Comparison of ENCODE assay signal across 8 mouse cellular contexts in the genomic region with DNA sequence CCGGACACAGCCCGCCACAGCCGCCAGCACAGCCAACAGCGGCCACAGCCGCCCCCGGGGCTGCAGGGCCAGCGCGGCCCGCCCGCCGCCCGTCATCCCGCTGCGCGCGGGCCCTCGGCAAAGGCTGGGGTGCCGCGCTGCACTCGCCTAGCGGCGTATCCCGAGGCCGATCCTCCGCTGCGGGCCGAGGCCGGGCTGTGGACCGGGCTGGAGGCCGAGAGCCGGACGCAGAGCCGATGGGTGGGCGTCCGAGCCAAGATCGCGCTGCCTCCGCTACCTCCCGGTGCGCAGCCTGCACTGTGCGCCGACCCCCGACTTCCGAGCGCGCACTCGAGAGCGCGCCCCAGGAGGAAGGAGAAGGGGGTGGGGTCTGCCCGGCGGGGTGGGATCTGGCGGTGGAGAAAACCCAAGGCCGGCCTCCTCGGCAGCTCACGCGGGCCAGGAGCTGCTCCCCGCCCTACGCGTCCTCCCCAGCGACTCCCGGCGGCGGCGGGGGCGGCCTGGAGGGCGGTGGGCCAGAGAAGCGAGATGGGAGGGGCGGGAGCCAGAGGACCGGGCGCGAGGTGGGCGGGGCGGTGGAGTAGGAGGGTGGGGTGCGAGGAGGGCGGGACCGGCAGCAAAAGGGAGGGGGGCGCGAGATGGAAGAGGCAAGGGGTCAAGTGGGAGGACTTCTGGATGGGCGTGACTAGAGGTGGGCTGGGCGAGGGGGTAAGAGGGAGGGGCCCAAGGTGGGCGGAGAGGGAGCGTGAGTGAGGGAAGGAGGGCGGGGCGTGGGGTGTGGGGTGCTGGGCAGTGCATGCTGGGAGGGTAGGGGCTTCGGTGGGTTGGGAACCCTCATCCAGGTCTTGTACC. TPM values are rescaled to one million over a fixed set of nuclear protein-coding genes. Genes with fewer than 3 reads are reported as not detected.
A peak's percentile ranks its signal among the peaks of the same experiment; 100 is the strongest.
DNase-seq lines count a peak whose midpoint lies in the region; ATAC-seq lines count a peak whose summit lies in the region.

Gene Lamc1 (minus strand): TSS at position 343 of the 852 bp plus-strand sequence.

- peak within 1 kb of the TSS; percentile 94 for H3K9ac ChIP-seq in intestine, embryonic 16.5 days (ENCODE audit: low read depth, low read length)
- peak within 1 kb of the TSS; percentile 93 for H3K9ac ChIP-seq in midbrain, embryonic 11.5 days (ENCODE audit: low read length)

- under 1% methylated on average over 66 of the region's 85 CpGs for WGBS in intestine, embryonic 16.5 days
- under 1% methylated on average over 80 of the region's 85 CpGs for WGBS in midbrain, embryonic 11.5 days

- intact Hi-C loops in left cerebral cortex, postnatal 4 days (cut with DNase I): no loop called here

- H3K36me3 ChIP-seq in intestine, embryonic 16.5 days (ENCODE audit: control insufficient read depth, insufficient read depth, low read length): no peaks in the 10 kb centered on the region
- H3K36me3 ChIP-seq in midbrain, embryonic 11.5 days (ENCODE audit: control insufficient read depth, insufficient read depth, low read length): no peaks in the 10 kb centered on the region

- peak; percentile 88 for ATAC-seq in intestine, embryonic 16.5 days
- ATAC-seq in midbrain, embryonic 11.5 days (ENCODE audit: low FRiP score): peak; percentile 91
- no peak for ATAC-seq in erythroid progenitor cell, adult 5-6 weeks (replicated peaks; ENCODE audit: low FRiP score, poor library complexity, severe bottlenecking)

- H3K4me1 ChIP-seq in intestine, embryonic 16.5 days (ENCODE audit: control insufficient read depth, insufficient read depth, low read length): peaks cover 11% of the 10 kb centered on the region
- peaks cover 19% of the 10 kb centered on the region for H3K4me1 ChIP-seq in midbrain, embryonic 11.5 days (ENCODE audit: control insufficient read depth, insufficient read depth, low read length)

- H3K9me3 ChIP-seq in intestine, embryonic 16.5 days (ENCODE audit: control insufficient read depth, low read length): no peaks in the 10 kb centered on the region
- no peaks in the 10 kb centered on the region for H3K9me3 ChIP-seq in midbrain, embryonic 11.5 days (ENCODE audit: control insufficient read depth, low read length)

- no peaks in the 10 kb centered on the region for H3K27me3 ChIP-seq in intestine, embryonic 16.5 days (replicated peaks; ENCODE audit: control insufficient read depth, insufficient read depth, low read length)
- H3K27me3 ChIP-seq in midbrain, embryonic 11.5 days (ENCODE audit: control insufficient read depth, insufficient read depth, low read length): no peaks in the 10 kb centered on the region

- peak within 1 kb of the TSS; percentile 90 for H3K4me3 ChIP-seq in intestine, embryonic 16.5 days (ENCODE audit: low read length)
- peak within 1 kb of the TSS; percentile 90 for H3K4me3 ChIP-seq in midbrain, embryonic 11.5 days (ENCODE audit: low read depth, low read length)

- peak within 1 kb of the TSS; percentile 94 for H3K27ac ChIP-seq in intestine, embryonic 16.5 days (ENCODE audit: low read length)
- peak within 1 kb of the TSS; percentile 80 for H3K27ac ChIP-seq in midbrain, embryonic 11.5 days (ENCODE audit: low read depth, low read length)

- DNase-seq in adrenal gland, postnatal 10 days: peak; percentile 96
- peak; percentile 96 for DNase-seq in embryo, embryonic 11 days
- DNase-seq in gonadal fat pad, adult 2 months (ENCODE audit: low read depth): no peak
- peak; percentile 95 for DNase-seq in left cerebral cortex, postnatal 4 days
- DNase-seq in midbrain, embryonic 11.5 days (ENCODE audit: low spot score, missing footprints): peak; percentile 99
- peak; percentile 96 for DNase-seq in skeletal muscle tissue, adult 2 months (ENCODE audit: low read depth, low spot score)

- peak within 1 kb of the TSS; percentile 87 for H3K4me2 ChIP-seq in intestine, embryonic 16.5 days (ENCODE audit: low read depth, low read length)
- H3K4me2 ChIP-seq in midbrain, embryonic 11.5 days: peak within 1 kb of the TSS; percentile 96

RNA-seq across cellular contexts. Expression of gene Lamc1, which starts in this region (rescaled TPM):
- 100 to 1,000 TPM; 163 to 189 TPM for total RNA-seq in adrenal gland, postnatal 10 days (2021)
- 99.4 and 122 TPM in 2 replicates for polyA plus RNA-seq in gonadal fat pad, adult 2 months (2012; rRNA removed)
- polyA plus RNA-seq in intestine, embryonic 16.5 days (2015; fragmentation: Nextera tagmentation; extraction: Ambion mirVana): 37.1 and 44.0 TPM in 2 replicates
- 10 to 100 TPM; 41.9 to 46.2 TPM for total RNA-seq in left cerebral cortex, postnatal 4 days (2021)
- polyA plus RNA-seq in midbrain, embryonic 11.5 days (2014; fragmentation: Nextera tagmentation; extraction: Ambion mirVana): 24.6 and 26.5 TPM in 2 replicates
- 1.1 and 4.2 TPM in 2 replicates for total RNA-seq in erythroid progenitor cell, adult 5-6 weeks (2015; ENCODE audit: low replicate concordance)
- 0.64 TPM in 1 of 2 replicates, not detected in the other for total RNA-seq in erythroid progenitor cell, adult 5-6 weeks (2017; ENCODE audit: low replicate concordance)

Comparison
In these comparisons a context has a peak if more than half of its experiments do, and no peak if none do; other contexts are left out.
1. RNA of gene Lamc1 (total RNA-seq): 163 to 189 TPM in adrenal gland, postnatal 10 days and 41.9 to 46.2 TPM in left cerebral cortex, postnatal 4 days; 0.64 to 4.2 TPM in erythroid progenitor cell, adult 5-6 weeks; every median in the first group is over 4 times any median in the second.